Mouse (Mus musculus): Measurements from ENCODE around the gene Mtx1.

DNA sequence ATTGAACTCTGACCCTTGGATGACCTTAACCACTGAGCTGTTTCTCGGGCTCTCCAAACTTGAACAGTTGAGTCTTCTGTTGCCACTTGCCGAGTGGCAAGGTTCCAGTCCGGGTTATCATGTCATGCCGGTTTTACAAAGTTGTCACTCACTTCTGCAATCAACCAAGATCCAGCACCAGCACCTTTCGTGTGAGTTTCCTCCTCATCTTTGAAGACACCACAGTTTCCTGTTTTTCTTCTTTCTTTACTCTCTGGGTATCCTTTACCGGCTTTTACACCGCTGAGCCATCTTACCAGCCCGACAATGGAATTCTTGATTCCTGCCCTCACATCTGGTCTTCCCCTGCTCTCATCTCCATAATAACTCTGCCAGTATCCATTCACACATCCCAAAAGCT lies 36.5 kb downstream of the Mtx1 start:
- TF ChIP-seq CTCF (IDR thresholded peaks at IDR 0.05; ENCODE audit: borderline replicate concordance, insufficient read depth, low read length) (no peak), POLR2A (IDR thresholded peaks at IDR 0.05; ENCODE audit: low read depth, low read length) (no peak)
